In the genomic region with DNA sequence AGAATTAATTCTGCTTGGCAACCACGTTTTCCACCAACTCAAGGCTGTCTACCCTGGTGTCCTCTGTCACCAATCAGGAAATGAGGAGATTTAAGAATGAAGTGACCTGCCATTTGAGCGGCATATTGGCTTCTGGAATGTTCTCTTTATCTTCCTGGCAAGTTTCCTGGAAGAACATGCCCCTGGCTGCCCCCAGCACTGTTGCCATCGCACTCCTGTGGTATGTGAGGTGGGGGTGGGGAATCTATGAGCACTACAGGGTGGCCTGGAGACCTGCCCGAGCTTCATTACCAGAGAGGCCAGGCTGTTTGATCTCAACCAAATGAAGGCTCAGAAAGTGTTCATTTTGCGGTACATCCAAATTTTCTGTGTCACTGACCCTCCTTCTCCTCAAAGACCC, we compare ENCODE assay signal across 11 mouse cellular contexts.
DNase-seq lines count a peak whose midpoint lies in the region; ATAC-seq lines count a peak whose summit lies in the region.
"Had no signal": no experiment of that assay in that cellular context is flagged by ENCODE, and none has a peak within 500 bp of the region (broad histone marks: within the 10 kb centered on the region; RNA-seq: fewer than 3 reads in every experiment).

No protein-coding gene starts in this region.

- no peak overlapping the region; the same call in 1 of the 2 replicates for H3K4me2 ChIP-seq in lung, embryonic 15.5 days
- H3K4me2 ChIP-seq in forebrain, embryonic 15.5 days (replicated peaks): no peak overlapping the region
- H3K4me2 ChIP-seq in hindbrain, embryonic 14.5 days (replicated peaks): no peak overlapping the region
- H3K4me2 ChIP-seq: limb, embryonic 13.5 days had no signal

- H3K36me3 ChIP-seq in lung, embryonic 15.5 days: no peaks in the 10 kb centered on the region
- no peaks in the 10 kb centered on the region for H3K36me3 ChIP-seq in forebrain, embryonic 15.5 days
- H3K36me3 ChIP-seq in hindbrain, embryonic 14.5 days (replicated peaks; ENCODE audit: control insufficient read depth, insufficient read depth): no peaks in the 10 kb centered on the region
- H3K36me3 ChIP-seq in limb, embryonic 10.5 days: no peaks in the 10 kb centered on the region
- H3K36me3 ChIP-seq: limb, embryonic 13.5 days had no signal

- H3K9ac ChIP-seq in lung, embryonic 15.5 days: no peak overlapping the region
- no peak overlapping the region for H3K9ac ChIP-seq in forebrain, embryonic 15.5 days (replicated peaks)
- H3K9ac ChIP-seq in hindbrain, embryonic 14.5 days: no peak overlapping the region
- H3K9ac ChIP-seq: limb, embryonic 13.5 days had no signal

- peaks cover 24% of the 10 kb centered on the region for H3K4me1 ChIP-seq in lung, embryonic 15.5 days
- H3K4me1 ChIP-seq in forebrain, embryonic 15.5 days: no peaks in the 10 kb centered on the region
- H3K4me1 ChIP-seq in hindbrain, embryonic 14.5 days (replicated peaks; ENCODE audit: control insufficient read depth, insufficient read depth, low read length): no peaks in the 10 kb centered on the region
- peaks cover 4% of the 10 kb centered on the region; the same call in 1 of the 2 replicates for H3K4me1 ChIP-seq in limb, embryonic 10.5 days

- DNase-seq in lung, postnatal 25 days (ENCODE audit: low spot score): no peak
- DNase-seq in hindbrain, embryonic 14.5 days (ENCODE audit: low spot score): peak; percentile 29
- DNase-seq in testis, postnatal 14 days (ENCODE audit: low spot score): peak; percentile 12
- DNase-seq in limb, embryonic 10.5 days (ENCODE audit: low spot score): no peak
- no peak for DNase-seq in right cerebral cortex, adult 18-20 months
- DNase-seq: cerebellum, adult 9-11 months; gastrocnemius, postnatal 10 days had no signal

- ATAC-seq in lung, embryonic 15.5 days (ENCODE audit: borderline replicate concordance, extremely low read depth, low FRiP score, low TSS enrichment): peak; percentile 88
- ATAC-seq in forebrain, embryonic 15.5 days (replicated peaks): peak; percentile 43; the same call in 1 of the 2 replicates
- no peak for ATAC-seq in hindbrain, embryonic 14.5 days (ENCODE audit: low FRiP score)
- ATAC-seq: Patski had no signal

- WGBS in lung, embryonic 15.5 days: 8% methylated on average over 5 of the region's 5 CpGs
- 42% methylated on average over 5 of the region's 5 CpGs for WGBS in forebrain, embryonic 15.5 days
- WGBS in hindbrain, embryonic 14.5 days: 35% methylated on average over 5 of the region's 5 CpGs
- WGBS in limb, embryonic 10.5 days: 52% methylated on average over 5 of the region's 5 CpGs

- no peak overlapping the region for H3K4me3 ChIP-seq in lung, embryonic 15.5 days
- H3K4me3 ChIP-seq in forebrain, embryonic 15.5 days: no peak overlapping the region
- H3K4me3 ChIP-seq in hindbrain, embryonic 14.5 days (replicated peaks; ENCODE audit: low read length): no peak overlapping the region
- H3K4me3 ChIP-seq in limb, embryonic 10.5 days: no peak overlapping the region
- H3K4me3 ChIP-seq: limb, embryonic 13.5 days had no signal

- peak overlapping the region; percentile 78 for H3K27ac ChIP-seq in lung, embryonic 15.5 days
- no peak overlapping the region for H3K27ac ChIP-seq in forebrain, embryonic 15.5 days (replicated peaks)
- no peak overlapping the region for H3K27ac ChIP-seq in hindbrain, embryonic 14.5 days
- no peak overlapping the region for H3K27ac ChIP-seq in limb, embryonic 10.5 days
- H3K27ac ChIP-seq: limb, embryonic 13.5 days had no signal

- H3K9me3 ChIP-seq in lung, embryonic 15.5 days: no peaks in the 10 kb centered on the region
- H3K9me3 ChIP-seq in forebrain, embryonic 15.5 days: no peaks in the 10 kb centered on the region
- H3K9me3 ChIP-seq in hindbrain, embryonic 14.5 days (ENCODE audit: control insufficient read depth, low read length): no peaks in the 10 kb centered on the region
- H3K9me3 ChIP-seq in limb, embryonic 10.5 days (replicated peaks): no peaks in the 10 kb centered on the region
- H3K9me3 ChIP-seq: limb, embryonic 13.5 days had no signal

- no peaks in the 10 kb centered on the region for H3K27me3 ChIP-seq in lung, embryonic 15.5 days
- no peaks in the 10 kb centered on the region for H3K27me3 ChIP-seq in forebrain, embryonic 15.5 days
- no peaks in the 10 kb centered on the region for H3K27me3 ChIP-seq in hindbrain, embryonic 14.5 days (ENCODE audit: control insufficient read depth, insufficient read depth, low read length)
- no peaks in the 10 kb centered on the region for H3K27me3 ChIP-seq in limb, embryonic 10.5 days (ENCODE audit: low read depth, poor library complexity, severe bottlenecking)
- H3K27me3 ChIP-seq: limb, embryonic 13.5 days; Patski had no signal

Comparison
In these comparisons a context has a peak if more than half of its experiments do, and no peak if none do; other contexts are left out.
1. DNase-seq: peak in hindbrain, embryonic 14.5 days (single experiment) and testis, postnatal 14 days (single experiment); none in lung, postnatal 25 days (single experiment), limb, embryonic 10.5 days (single experiment) and right cerebral cortex, adult 18-20 months (single experiment).